Mouse (Mus musculus) bone marrow, adult 2 months (tissue): Measurements from ENCODE around the gene Pgm2. TPM values are rescaled to one million over a fixed set of nuclear protein-coding genes. Genes with fewer than 3 reads are reported as not detected.

ENCODE experiments used
- H3K27ac ChIP-seq: fragments of 200-500 bp; 2 replicates; pipeline ENCODE4 v1.5.1; 2012; ENCODE audit warnings: low read depth, mild to moderate bottlenecking, control low read depth, inconsistent platforms, low read length; ENCODE audit not compliant: control insufficient read depth, poor library complexity, insufficient read depth
- H3K4me1 ChIP-seq: fragments of 200-500 bp; 2 replicates; pipeline ENCODE4 v1.6.1; 2011; ENCODE audit warnings: low read length; ENCODE audit not compliant: control insufficient read depth, insufficient read depth
- H3K4me3 ChIP-seq: fragments of 200-500 bp; replicated peaks from 2 replicates; pipeline ENCODE3; 2011; ENCODE audit warnings: mild to moderate bottlenecking, low read depth, low read length, control low read depth; ENCODE audit not compliant: control insufficient read depth
- CTCF ChIP-seq: fragments of 200-500 bp; IDR thresholded peaks from 2 replicates; pipeline ENCODE4 v1.5.1; 2011; ENCODE audit warnings: low read length, control low read depth; ENCODE audit not compliant: control insufficient read depth, insufficient read depth
- POLR2A ChIP-seq: fragments of 200-500 bp; IDR thresholded peaks from 2 replicates; pipeline ENCODE4 v1.6.1; 2011; ENCODE audit warnings: low read depth, mild to moderate bottlenecking, control low read depth, low read length, borderline replicate concordance; ENCODE audit not compliant: control insufficient read depth
- WGBS: fragments of 180-500 bp; shearing (Covaris S2); methylation state at CpG from one replicate; pipeline ENCODE4 v1.1.7; 2018; 5-methylcytosine and 5-hydroxymethylcytosine counted together
- polyA plus RNA-seq: library from polyadenylated mRNA; stranded (reverse); fragments of >200 nt; gene quantifications from 2 replicates; pipeline ENCODE4 v1.2.4, GENCODE M21; 2011; ENCODE audit warnings: low replicate concordance; ENCODE audit not compliant: missing spikeins, insufficient read depth, insufficient read length

Gene Pgm2
- polyA plus RNA-seq, 1 experiment, result 19.3 TPM

GRCm38 (mm10) chr5:64165826-64166225, 73.1 kb downstream of the Pgm2 start:
- Histone ChIP-seq H3K4me1 (no peaks in the 10 kb centered on the region; the same call in 1 of the 2 replicates), H3K4me3 (no peak overlapping the region), H3K27ac (no peak overlapping the region)
- TF ChIP-seq POLR2A (no peak), CTCF (no peak)
- WGBS, result 76% methylated on average over 2 of the region's 2 CpGs

DNA sequence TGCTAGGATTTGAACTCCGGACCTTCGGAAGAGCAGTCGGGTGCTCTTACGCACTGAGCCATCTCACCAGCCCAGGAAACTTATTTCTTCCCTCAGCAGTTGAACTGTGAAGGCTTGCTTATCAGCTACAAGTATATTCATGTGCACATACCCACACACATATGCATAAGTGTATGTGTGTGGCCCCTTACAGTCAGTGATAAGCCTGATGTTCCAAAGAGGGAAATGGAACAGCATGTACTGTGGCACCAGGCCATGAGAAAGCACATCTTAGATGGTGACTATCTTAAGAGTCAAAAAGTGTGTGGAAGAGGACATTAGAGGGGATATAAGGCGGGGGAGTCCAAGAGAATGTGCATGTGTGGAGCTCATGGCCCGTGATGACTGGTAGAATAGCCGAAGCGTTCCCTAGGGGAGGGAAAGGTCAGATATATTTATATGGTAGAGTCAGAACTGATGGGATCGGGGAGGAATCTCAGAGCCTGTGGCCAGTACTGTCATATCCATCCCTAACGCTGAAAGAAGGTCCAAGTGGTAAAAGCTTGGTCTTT, 76.3 kb downstream of the Pgm2 start:
- Histone ChIP-seq H3K4me1 (no peaks in the 10 kb centered on the region; the same call in 1 of the 2 replicates), H3K4me3 (no peak overlapping the region), H3K27ac (no peak overlapping the region)
- no peak for TF ChIP-seq CTCF
- TF ChIP-seq POLR2A, result no peak
- WGBS, result 88% methylated on average over 10 of the region's 10 CpGs

- 78% methylated on average over 3 of the region's 3 CpGs for WGBS
- TF ChIP-seq POLR2A (no peak), CTCF (no peak)
- Histone ChIP-seq H3K27ac (no peak overlapping the region), H3K4me1 (no peaks in the 10 kb centered on the region), H3K4me3 (no peak overlapping the region)
These were observed 80.1 kb downstream of the Pgm2 start for GRCm38 (mm10) chr5:64172884-64173283.

DNA sequence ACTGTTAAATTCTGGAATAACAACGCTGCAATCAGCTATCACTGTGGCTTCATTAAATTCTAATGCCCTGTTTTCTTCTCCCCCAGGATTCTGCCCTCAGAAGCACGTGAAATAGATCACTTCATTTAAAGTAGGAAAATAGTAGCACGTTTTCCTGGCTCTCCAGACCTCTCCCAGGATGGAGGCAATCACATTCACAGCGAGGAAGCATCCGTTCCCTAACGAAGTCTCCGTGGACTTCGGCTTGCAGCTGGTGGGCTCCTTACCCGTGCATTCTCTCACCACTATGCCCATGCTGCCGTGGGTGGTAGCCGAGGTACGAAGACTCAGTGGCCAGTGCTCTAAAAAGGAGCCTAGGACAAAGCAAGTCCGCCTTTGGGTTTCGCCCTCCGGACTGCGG, 80.6 kb downstream of the Pgm2 start:
- H3K4me3 ChIP-seq, result no peak overlapping the region
- H3K27ac ChIP-seq, result no peak overlapping the region
- H3K4me1 ChIP-seq, result no peaks in the 10 kb centered on the region; the same call in 1 of the 2 replicates
- WGBS, result 87% methylated on average over 16 of the region's 16 CpGs
- no peak for TF ChIP-seq POLR2A
- no peak for TF ChIP-seq CTCF

GRCm38 (mm10) chr5:64174429-64174935, 81.7 kb downstream of the Pgm2 start:
- H3K27ac ChIP-seq, result no peak overlapping the region
- no peak overlapping the region for H3K4me3 ChIP-seq
- no peaks in the 10 kb centered on the region; the same call in 1 of the 2 replicates for H3K4me1 ChIP-seq
- no peak for TF ChIP-seq CTCF
- no peak for TF ChIP-seq POLR2A
- WGBS, result 75% methylated on average over 5 of the region's 5 CpGs

Other genes with a start within 250 kb of the Pgm2 start
- 8.3 and 18.9 TPM in 2 replicates for gene Rell1, start 124.1 kb upstream of the Pgm2 start, polyA plus RNA-seq
- gene Tbc1d1, start 63.4 kb downstream of the Pgm2 start, polyA plus RNA-seq, result 5.2 and 10.3 TPM in 2 replicates